Mouse (Mus musculus): ENCODE data around the gene Wipf1. TPM values are rescaled to one million over a fixed set of nuclear protein-coding genes. Genes with fewer than 3 reads are reported as not detected.
A peak's percentile ranks its signal among the peaks of the same experiment; 100 is the strongest.

Wipf1 gene
- polyA plus RNA-seq, 1 experiment from 2014 or later, result 2.5 TPM

DNA sequence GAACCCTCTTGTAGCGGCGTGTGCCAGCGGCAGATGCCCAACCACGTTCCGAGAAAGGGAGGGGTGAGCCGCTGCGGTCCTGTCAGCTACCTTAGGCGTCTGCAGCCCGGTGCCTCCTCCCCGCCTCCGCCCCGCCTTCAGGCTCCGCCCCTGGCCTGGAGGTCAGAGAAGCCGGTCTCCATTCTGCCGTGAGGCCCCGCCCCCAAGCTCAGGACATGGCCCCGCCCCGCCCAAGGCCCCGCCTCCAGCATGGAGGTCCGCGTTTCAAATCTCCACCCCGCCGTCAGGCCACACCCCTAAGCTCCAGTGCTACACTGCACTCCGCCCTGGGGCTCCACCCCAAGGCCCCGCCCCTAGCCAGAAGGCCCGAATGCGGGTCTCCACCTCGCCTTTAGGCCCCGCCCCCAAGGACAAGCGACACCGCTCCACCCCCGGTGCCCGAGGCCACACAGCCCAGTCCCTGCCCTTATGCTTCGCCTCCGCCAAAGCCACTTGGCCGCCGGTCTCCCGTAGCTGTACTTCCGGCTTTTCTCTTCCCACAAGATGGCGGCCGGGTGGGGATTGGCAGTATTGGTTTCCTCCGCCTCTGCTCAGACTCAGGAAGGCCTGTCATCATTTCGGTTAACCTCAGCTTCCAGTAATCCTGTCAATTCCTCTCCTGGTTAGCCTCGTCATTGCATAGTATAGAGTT is 143.0 kb downstream of the Wipf1 start, which contains the start of gene Gpr155:
Gpr155 (minus strand) TSS at position 217 of the 691 bp plus-strand sequence.
- Histone ChIP-seq H3K27ac (peak within 1 kb of the TSS; percentile 69), H3K9me3 (no peaks in the 10 kb centered on the region), H3K36me3 (0 out of 2 replicates have a peak, but pooled peaks cover 2% of the 10 kb centered on the region), H3K4me1 (replicated peaks) (peaks cover 6% of the 10 kb centered on the region), H3K4me3 (replicated peaks) (peak within 1 kb of the TSS; percentile 74), H3K4me2 (replicated peaks) (peak within 1 kb of the TSS; percentile 92), H3K9ac (replicated peaks) (peak within 1 kb of the TSS; percentile 81), H3K27me3 (0 out of 2 replicates have a peak, but pooled peaks cover 5% of the 10 kb centered on the region)
- under 1% methylated on average over 43 of the region's 44 CpGs for WGBS
- ATAC-seq, result peak; percentile 97

DNA sequence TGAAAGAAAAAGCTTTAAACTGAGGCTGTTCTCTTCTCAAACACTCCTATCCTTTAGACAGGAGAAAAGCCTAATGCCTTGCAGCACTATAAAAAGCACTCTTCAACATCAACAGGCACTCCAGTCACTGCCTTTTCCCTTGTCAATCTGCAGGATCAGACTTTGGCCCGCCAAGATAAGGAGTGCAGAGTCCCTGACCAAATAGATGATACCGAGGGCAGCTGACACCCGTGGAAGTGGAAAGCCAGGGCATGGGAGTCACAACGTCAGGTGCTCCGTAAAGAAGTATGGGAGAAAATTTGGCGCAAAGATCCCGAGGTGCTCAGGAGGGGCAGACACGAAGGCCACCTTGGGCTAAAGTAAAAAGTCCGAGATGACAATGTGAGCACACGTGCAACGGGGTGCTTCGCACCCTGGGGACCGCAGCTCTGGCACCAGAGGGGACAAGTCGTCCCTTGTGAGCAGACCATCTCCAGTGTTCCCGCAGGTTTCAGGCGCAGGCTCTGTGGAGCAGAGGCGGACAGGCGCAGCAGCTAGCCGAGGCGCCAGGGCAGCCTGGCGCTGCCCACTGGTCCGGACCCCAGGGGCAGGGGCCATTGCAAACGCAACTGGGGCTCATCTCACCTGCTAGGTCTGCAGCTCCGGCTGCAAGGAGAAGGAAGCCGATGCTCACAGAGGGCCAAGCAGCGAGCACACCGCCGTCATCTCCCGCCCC is 143.7 kb downstream of the Wipf1 start:
- H3K4me3 ChIP-seq (replicated peaks), result peak overlapping the region; percentile 74
- no peaks in the 10 kb centered on the region for H3K9me3 ChIP-seq
- H3K36me3 ChIP-seq, result 0 out of 2 replicates have a peak, but pooled peaks cover 2% of the 10 kb centered on the region
- peak overlapping the region; percentile 92 for H3K4me2 ChIP-seq (replicated peaks)
- no peak for ATAC-seq
- 2% methylated on average over 29 of the region's 29 CpGs for WGBS
- H3K9ac ChIP-seq (replicated peaks), result peak overlapping the region; percentile 81
- peak overlapping the region; percentile 69 for H3K27ac ChIP-seq
- peaks cover 6% of the 10 kb centered on the region for H3K4me1 ChIP-seq (replicated peaks)
- 0 out of 2 replicates have a peak, but pooled peaks cover 5% of the 10 kb centered on the region for H3K27me3 ChIP-seq

DNA sequence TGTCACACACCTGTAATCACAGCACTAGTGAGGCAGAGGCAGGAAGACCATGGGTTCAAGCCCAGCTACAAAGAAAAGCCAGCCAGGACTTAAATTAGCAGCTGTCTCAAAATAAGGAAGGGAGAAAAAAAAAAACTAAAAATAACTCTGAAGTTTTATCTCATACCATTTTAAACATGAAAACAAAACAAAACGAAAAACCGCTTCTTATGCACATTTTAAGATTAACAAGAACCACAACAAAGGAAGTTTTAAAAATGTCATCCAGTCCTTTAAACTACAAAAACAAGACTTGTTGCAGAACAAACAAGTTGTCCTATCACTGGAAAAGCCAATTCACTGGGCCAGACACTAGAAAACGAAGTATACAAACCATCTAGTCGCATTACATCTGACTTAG is 144.4 kb downstream of the Wipf1 start:
- peak overlapping the region; percentile 92 for H3K4me2 ChIP-seq (replicated peaks)
- no peaks in the 10 kb centered on the region for H3K9me3 ChIP-seq
- 91% methylated on average over 4 of the region's 4 CpGs for WGBS
- H3K9ac ChIP-seq (replicated peaks), result no peak overlapping the region
- H3K4me1 ChIP-seq (replicated peaks), result peaks cover 6% of the 10 kb centered on the region
- no peak overlapping the region for H3K27ac ChIP-seq
- 0 out of 2 replicates have a peak, but pooled peaks cover 5% of the 10 kb centered on the region for H3K27me3 ChIP-seq
- 0 out of 2 replicates have a peak, but pooled peaks cover 2% of the 10 kb centered on the region for H3K36me3 ChIP-seq
- ATAC-seq, result no peak
- H3K4me3 ChIP-seq (replicated peaks), result peak overlapping the region; percentile 74; the same call in 1 of the 2 replicates

DNA sequence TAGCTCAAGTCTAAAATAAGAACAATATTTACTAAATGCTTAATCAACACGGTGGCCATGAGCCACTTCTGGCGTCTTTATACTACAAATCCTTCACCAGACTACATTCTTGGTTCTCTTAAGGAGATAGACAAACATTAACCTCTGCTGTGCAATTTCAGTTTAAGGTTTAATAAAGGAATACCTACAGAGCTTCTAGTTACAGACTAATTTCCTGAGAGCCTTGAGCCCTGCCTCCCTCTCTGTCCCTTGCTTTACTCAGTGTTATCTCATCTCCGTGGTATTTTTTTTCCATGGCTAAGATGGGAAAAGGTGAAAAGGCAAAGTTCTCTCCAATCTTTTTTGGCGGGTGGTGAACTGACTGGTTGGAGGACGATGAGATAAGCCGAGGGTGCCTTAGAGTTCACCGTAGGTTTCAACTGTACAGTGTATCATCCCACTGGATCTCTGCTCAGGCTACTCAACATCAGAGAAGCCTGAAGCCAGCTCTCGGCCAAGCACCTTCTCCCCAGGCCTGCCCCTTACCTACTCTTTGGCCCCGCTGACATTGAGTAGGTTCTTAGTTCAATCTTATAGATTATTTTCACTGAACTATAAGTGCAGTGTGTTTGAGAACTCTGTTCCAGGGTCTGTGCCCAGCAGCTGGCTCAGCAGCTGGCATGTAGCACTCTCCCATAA is 149.1 kb downstream of the Wipf1 start:
- Histone ChIP-seq H3K9me3 (no peaks in the 10 kb centered on the region), H3K4me3 (replicated peaks) (no peak overlapping the region), H3K9ac (replicated peaks) (no peak overlapping the region), H3K36me3 (0 out of 2 replicates have a peak, but pooled peaks cover 6% of the 10 kb centered on the region), H3K27ac (no peak overlapping the region), H3K27me3 (0 out of 2 replicates have a peak, but pooled peaks cover 5% of the 10 kb centered on the region), H3K4me2 (replicated peaks) (no peak overlapping the region), H3K4me1 (replicated peaks) (no peaks in the 10 kb centered on the region)
- ATAC-seq, result no peak
- WGBS, result 87% methylated on average over 9 of the region's 9 CpGs

DNA sequence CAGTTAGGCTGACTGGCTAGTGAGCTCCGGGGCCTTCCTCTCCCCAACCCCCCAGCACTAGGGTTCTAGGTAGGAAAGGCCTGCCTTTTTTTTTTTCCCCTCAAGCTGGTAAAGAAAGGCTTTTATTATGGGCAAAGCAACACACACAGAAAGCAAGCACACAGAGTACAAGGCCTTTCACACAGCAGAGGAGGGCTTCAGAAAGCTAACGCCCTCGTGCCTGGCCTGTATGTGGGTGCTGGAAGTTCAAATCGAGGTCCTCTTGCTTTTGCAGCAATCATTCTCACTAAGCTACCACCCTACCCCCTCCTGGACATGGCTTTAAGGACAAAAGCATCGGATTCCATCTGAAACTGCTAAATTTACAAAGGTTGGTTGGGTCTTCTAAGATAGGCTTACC is 149.9 kb downstream of the Wipf1 start:
- no peak overlapping the region; the same call in 1 of the 2 replicates for H3K9ac ChIP-seq (replicated peaks)
- ATAC-seq, result no peak
- no peak overlapping the region for H3K27ac ChIP-seq
- H3K9me3 ChIP-seq, result no peaks in the 10 kb centered on the region
- no peaks in the 10 kb centered on the region for H3K4me1 ChIP-seq (replicated peaks)
- no peak overlapping the region for H3K4me3 ChIP-seq (replicated peaks)
- 0 out of 2 replicates have a peak, but pooled peaks cover 6% of the 10 kb centered on the region for H3K36me3 ChIP-seq
- 77% methylated on average over 5 of the region's 5 CpGs for WGBS
- no peak overlapping the region for H3K4me2 ChIP-seq (replicated peaks)
- 0 out of 2 replicates have a peak, but pooled peaks cover 5% of the 10 kb centered on the region for H3K27me3 ChIP-seq

Other genes starting within 250 kb of the Wipf1 start
- 8.1 and 9.6 TPM in 2 replicates for gene Scrn3, start 217.1 kb downstream of the Wipf1 start, polyA plus RNA-seq (2015; fragmentation: Nextera tagmentation; extraction: Ambion mirVana)
- gene Cir1, start 217.0 kb downstream of the Wipf1 start, polyA plus RNA-seq (2015; fragmentation: Nextera tagmentation; extraction: Ambion mirVana), result 34.0 and 34.8 TPM in 2 replicates
- 9.7 and 10.2 TPM in 2 replicates for gene Gpr155, start 143.2 kb downstream of the Wipf1 start, polyA plus RNA-seq (2015; fragmentation: Nextera tagmentation; extraction: Ambion mirVana)
- 0.12 TPM in 2 replicates for gene Chrna1, start 50.6 kb upstream of the Wipf1 start, polyA plus RNA-seq (2015; fragmentation: Nextera tagmentation; extraction: Ambion mirVana)
- gene Chn1, start 245.6 kb upstream of the Wipf1 start, polyA plus RNA-seq (2015; fragmentation: Nextera tagmentation; extraction: Ambion mirVana), result 105 and 109 TPM in 2 replicates

All from midbrain, embryonic 13.5 days (tissue).